Mouse (Mus musculus): ENCODE measurements at regions not wholly inside any gene's neighbourhood (a gene's known extent, or its start where the extent isn't known, plus 50 kb on each side); places are given as distances from the start of the nearest gene placed in this dataset.

- in situ Hi-C loops (cut with MseI, MboI), result no loop called here
Observed at GRCm38 (mm10) chr7:40052255-40052654, 534.7 kb downstream of the Zfp619 start.

- in situ Hi-C loops (cut with MseI, MboI), result no loop called here
Observed at GRCm38 (mm10) chr7:40058836-40059235, 541.3 kb downstream of the Zfp619 start.

DNA sequence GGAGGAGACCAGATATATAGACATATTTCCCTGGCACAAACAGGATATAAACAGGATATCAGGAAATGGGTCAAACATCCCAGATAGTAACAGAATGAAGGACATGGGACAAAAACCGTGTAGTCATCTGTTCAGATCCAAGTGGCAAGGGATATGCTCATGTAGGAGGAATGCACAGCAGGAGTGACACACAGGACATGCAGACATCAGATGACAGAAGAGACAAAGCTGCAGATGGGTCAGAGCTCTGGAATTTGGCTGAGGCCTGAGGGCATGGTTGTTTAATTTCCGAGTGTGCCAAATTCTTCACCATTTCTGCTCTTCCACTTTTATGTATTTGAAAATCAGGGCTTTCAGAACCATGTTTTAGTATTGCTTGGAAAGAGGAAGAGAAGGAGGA is 547.1 kb downstream of the Zfp619 start:
- in situ Hi-C loops (cut with MseI, MboI), result no loop called here

DNA sequence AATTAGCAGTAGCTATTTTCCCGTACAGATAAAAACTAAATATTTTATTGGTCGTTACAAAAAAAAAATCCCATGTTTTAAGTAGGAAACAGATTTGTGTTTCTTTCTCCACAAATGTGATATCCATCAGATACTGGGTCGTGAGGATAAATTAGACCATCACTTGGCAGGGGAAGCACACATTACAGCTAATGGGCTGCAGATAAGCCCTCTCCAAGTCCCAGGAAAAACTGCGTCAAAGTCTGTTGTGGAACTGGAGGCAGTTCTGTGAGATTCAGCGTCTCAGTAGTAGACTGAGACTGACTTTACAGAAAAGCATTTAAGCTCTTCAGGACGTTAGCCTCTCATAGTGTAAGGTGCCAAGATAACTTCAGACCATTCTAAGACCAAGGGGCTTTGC is 548.0 kb downstream of the Zfp619 start:
- in situ Hi-C loops (cut with MseI, MboI), result no loop called here

DNA sequence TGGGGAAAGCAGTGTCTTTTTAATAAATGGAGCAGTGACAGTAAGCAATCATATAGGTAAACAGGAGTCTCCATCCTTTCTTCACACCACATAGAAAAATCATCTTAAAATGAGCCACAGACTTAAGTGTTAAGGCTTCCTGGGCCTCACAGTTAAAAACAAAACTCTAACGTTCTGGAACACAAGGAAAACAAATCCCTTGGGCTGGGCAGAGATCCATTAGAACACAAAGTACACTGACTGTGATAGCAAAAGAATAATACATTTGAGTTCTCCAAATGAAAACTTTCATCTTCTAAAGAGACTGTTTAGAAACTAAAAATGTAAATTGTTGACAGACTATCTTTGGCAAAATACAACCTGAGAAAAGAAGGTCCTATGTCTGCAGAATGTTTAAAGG is 549.8 kb downstream of the Zfp619 start:
- in situ Hi-C loops (cut with MseI, MboI), result no loop called here

GRCm38 (mm10) chr7:40071313-40071712 is 553.7 kb downstream of the Zfp619 start:
- in situ Hi-C loops (cut with MseI, MboI), result no loop called here

- in situ Hi-C loops (cut with MseI, MboI), result no loop called here
Observed at GRCm38 (mm10) chr7:40072478-40072877, 554.9 kb downstream of the Zfp619 start.

DNA sequence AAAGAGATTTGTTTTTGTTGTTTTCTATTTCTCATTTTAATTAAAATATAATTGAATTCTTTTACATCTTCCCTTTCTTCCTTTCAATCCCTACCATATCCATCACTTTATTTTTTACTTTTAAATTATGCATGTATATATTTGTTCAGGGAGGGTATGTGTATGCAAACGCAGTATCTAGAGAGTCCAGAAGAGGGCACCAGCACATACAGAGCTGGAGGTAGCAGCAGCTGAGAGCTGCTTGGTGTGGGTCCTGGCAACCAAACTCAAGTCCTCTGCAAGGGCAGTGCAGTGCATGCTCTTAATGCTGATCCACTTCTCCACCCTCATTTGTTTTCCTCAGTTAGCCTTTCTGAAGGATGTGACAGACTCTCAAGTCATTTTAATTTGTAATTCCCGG is 568.7 kb downstream of the Zfp619 start:
- in situ Hi-C loops (cut with MseI, MboI), result loop anchor here (10.0 kb wide), 1 partner anchor 189 kb away; no protein-coding TSS in a partner anchor

GRCm38 (mm10) chr7:40097094-40097493 is 579.5 kb downstream of the Zfp619 start:
- in situ Hi-C loops (cut with MseI, MboI), result no loop called here

- in situ Hi-C loops (cut with MseI, MboI), result no loop called here
Observed at GRCm38 (mm10) chr7:40103057-40103945, 585.7 kb downstream of the Zfp619 start.

- in situ Hi-C loops (cut with MseI, MboI), result no loop called here
Observed at GRCm38 (mm10) chr7:40142906-40143305, 625.3 kb downstream of the Zfp619 start.

DNA sequence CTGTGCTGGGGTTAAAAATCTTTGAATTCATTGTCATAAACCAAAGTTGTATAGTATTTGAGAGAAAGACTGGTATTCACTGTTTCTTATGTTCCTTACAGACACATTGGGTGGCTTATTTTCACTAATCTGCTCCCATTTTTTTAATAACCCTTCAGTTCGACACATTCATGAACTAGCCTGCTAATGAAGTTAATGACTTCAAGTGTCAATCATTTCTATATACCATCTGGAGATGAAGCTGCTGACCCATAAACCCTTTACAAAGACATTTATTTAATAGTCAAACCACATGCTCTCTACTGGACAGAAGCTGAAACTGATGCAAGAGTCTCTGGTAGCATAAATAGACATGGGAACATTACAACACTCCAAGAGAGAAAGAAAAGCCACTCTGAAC is 626.9 kb downstream of the Zfp619 start:
- in situ Hi-C loops (cut with MseI, MboI), result no loop called here

- in situ Hi-C loops (cut with MseI, MboI), result no loop called here
Observed at GRCm38 (mm10) chr7:40177570-40177969, 660.0 kb downstream of the Zfp619 start.

- in situ Hi-C loops (cut with MseI, MboI), result no loop called here
Observed at GRCm38 (mm10) chr7:40195366-40195765, 677.8 kb downstream of the Zfp619 start.

- in situ Hi-C loops (cut with MseI, MboI), result no loop called here
Observed at GRCm38 (mm10) chr7:40202615-40203014, 685.0 kb downstream of the Zfp619 start.

- in situ Hi-C loops (cut with MseI, MboI), result no loop called here
Observed at GRCm38 (mm10) chr7:40211956-40212355, 686.2 kb upstream of the Vstm2b start.

- in situ Hi-C loops (cut with MseI, MboI), result no loop called here
Observed at GRCm38 (mm10) chr7:40212576-40212975, 685.6 kb upstream of the Vstm2b start.

- in situ Hi-C loops (cut with MseI, MboI), result no loop called here
Observed at GRCm38 (mm10) chr7:40213646-40214045, 684.5 kb upstream of the Vstm2b start.

DNA sequence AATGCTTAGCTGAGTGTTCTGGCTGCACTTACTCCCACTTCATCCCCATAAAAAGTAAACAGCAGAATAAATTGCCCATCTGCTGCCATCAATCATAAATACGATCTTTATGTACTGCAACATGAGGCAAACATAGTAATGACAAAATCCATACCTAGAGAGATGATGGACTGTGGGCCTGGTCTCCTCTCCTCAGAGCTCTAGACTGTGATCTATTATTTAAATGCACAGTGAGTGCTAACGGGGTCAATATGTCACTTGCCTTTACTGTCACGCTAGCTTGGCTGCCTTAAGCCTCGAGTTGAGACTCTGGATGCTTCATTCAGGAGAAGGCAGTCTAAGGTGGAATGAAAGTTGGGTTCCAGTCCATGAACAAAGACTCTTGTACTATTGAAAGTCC is 683.7 kb upstream of the Vstm2b start:
- in situ Hi-C loops (cut with MseI, MboI), result no loop called here

- in situ Hi-C loops (cut with MseI, MboI), result no loop called here
Observed at GRCm38 (mm10) chr7:40215271-40215670, 682.9 kb upstream of the Vstm2b start.

DNA sequence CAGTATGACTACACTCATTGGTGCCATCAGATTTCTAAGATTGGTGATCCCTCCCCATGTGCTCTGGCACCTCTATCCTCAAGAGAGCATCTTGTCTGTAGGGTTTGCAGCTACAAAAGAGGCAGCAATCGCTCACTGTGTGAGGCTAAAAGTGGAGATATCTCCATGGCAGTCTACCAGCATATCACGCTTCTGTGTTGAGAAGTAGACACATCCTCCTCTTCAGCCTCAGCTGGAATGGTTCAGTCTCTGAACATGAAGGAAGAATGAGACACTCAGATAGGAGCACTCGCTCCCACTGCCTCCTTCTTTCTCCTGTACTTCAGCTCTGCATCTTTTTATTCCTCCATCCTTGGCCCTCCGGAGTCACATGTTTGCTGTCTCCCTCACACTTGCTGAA is 677.6 kb upstream of the Vstm2b start:
- in situ Hi-C loops (cut with MseI, MboI), result no loop called here

GRCm38 (mm10) chr7:40245188-40245587 is 652.9 kb upstream of the Vstm2b start:
- in situ Hi-C loops (cut with MseI, MboI), result no loop called here

GRCm38 (mm10) chr7:40248521-40248920 is 649.6 kb upstream of the Vstm2b start:
- in situ Hi-C loops (cut with MseI, MboI), result no loop called here
